2 mouse cellular contexts compared by ENCODE assay signal in the genomic region with DNA sequence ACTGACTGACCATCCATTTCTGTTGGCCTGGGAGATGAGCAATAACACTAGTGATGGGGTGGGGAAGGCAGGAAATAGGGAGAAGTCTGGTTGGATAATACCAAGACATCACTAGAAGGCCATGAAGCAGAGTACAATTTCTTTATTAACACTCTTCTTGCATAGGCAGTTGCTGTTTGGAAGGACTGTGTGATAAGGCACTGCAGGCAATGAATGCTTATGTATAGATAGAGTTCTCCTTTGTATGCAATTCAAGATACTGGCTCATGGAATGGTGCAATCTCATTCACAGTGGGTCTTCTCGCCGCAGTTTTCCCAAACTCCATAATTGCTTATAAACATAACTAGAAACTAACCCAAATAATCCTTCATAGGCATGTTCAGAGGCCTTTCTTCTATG.
TF ChIP-seq lines count a peak whose summit lies in the region.

No protein-coding gene starts in this region.

TF ChIP-seq in CH12.LX, 34 proteins besides CTCF, POLR2A, EP300 and RAD21:
- TF ChIP-seq MAX (IDR thresholded peaks at IDR 0.05; ENCODE audit: low read length) (peak; percentile 29; the same call in 1 of the 2 replicates), SIN3A (IDR thresholded peaks at IDR 0.05; ENCODE audit: low read length) (0 out of 2 replicates have a peak, but pooled peaks have one; percentile 19), TCF12 (IDR thresholded peaks at IDR 0.05; ENCODE audit: low read depth, low read length) (no peak)

TF ChIP-seq in MEL, 35 proteins besides CTCF, POLR2A, EP300 and RAD21:
- TF ChIP-seq GATA1 (IDR thresholded peaks at IDR 0.05; ENCODE audit: low read depth, low read length) (peak; percentile 50; the same call in 1 of the 2 replicates), TCF12 (IDR thresholded peaks at IDR 0.05; ENCODE audit: low read depth, low read length) (peak; percentile 78; the same call in 1 of the 2 replicates), SIN3A (IDR thresholded peaks at IDR 0.05; ENCODE audit: low read length) (no peak)
